Mouse (Mus musculus) liver, embryonic 16.5 days (tissue): Measurements from ENCODE around the gene Ctdsp2. TPM values are rescaled to one million over a fixed set of nuclear protein-coding genes. Genes with fewer than 3 reads are reported as not detected.

Experiments
- ATAC-seq: fragments of 200-750 bp; cut with Nextera tagmentation; 2 replicates; pipeline ENCODE4 v1.8.0; 2017; ENCODE audit warnings: low read depth, mild to moderate bottlenecking, moderate number of reproducible peaks, moderate library complexity
- H3K27ac ChIP-seq: fragments of 300-500 bp; sonication (generic); 2 replicates; pipeline ENCODE4 v1.5.1; 2014; ENCODE audit warnings: mild to moderate bottlenecking, low read length
- H3K27me3 ChIP-seq: fragments of 300-500 bp; sonication (generic); 2 replicates; pipeline ENCODE4 v1.6.1; 2014; ENCODE audit warnings: low read depth, low read length, mixed read lengths; ENCODE audit not compliant: control insufficient read depth, insufficient read depth
- H3K36me3 ChIP-seq: fragments of 300-500 bp; sonication (generic); 2 replicates; pipeline ENCODE4 v1.6.1; 2014; ENCODE audit warnings: mild to moderate bottlenecking; ENCODE audit not compliant: control insufficient read depth, insufficient read depth
- H3K4me1 ChIP-seq: fragments of 300-500 bp; sonication (generic); 2 replicates; pipeline ENCODE4 v1.6.1; 2014; ENCODE audit warnings: low read depth, low read length, mixed read lengths; ENCODE audit not compliant: control insufficient read depth
- H3K4me2 ChIP-seq: fragments of 300-500 bp; sonication (generic); 2 replicates; pipeline ENCODE4 v1.6.1; 2014; ENCODE audit warnings: low read depth, low read length, mixed read lengths
- H3K4me3 ChIP-seq: fragments of 300-500 bp; sonication (generic); 2 replicates; pipeline ENCODE4 v1.5.1; 2014; ENCODE audit warnings: low read depth, mild to moderate bottlenecking, low read length
- H3K9ac ChIP-seq: fragments of 300-500 bp; sonication (generic); 2 replicates; pipeline ENCODE4 v1.6.1; 2014; ENCODE audit warnings: low read depth, low read length
- H3K9me3 ChIP-seq: fragments of 300-500 bp; sonication (generic); replicated peaks from 2 replicates; pipeline ENCODE4 v1.6.1; 2016; ENCODE audit warnings: low read length; ENCODE audit not compliant: control insufficient read depth
- WGBS: fragments of 180-500 bp; shearing (Covaris S2); extraction: QIAGEN DNeasy Blood & Tissue Kit; methylation state at CpG from one replicate; pipeline ENCODE4 v1.1.7; 2014; ENCODE audit not compliant: insufficient replicate concordance; 5-methylcytosine and 5-hydroxymethylcytosine counted together
- polyA plus RNA-seq: library from polyadenylated mRNA; unstranded; fragments of >200 nt; fragmentation: Nextera tagmentation; extraction: Ambion mirVana; gene quantifications from 2 replicates; pipeline ENCODE4 v1.2.1, GENCODE M21; 2015

Gene Ctdsp2
- polyA plus RNA-seq, 1 experiment from 2014 or later, result 12.2 TPM

GRCm38 (mm10) chr10:126972988-126973387 lies 5.5 kb upstream of the Ctdsp2 start:
- H3K4me3 ChIP-seq, result no peak overlapping the region
- no peak overlapping the region for H3K9ac ChIP-seq
- H3K36me3 ChIP-seq, result no peaks in the 10 kb centered on the region
- no peaks in the 10 kb centered on the region for H3K9me3 ChIP-seq
- H3K4me1 ChIP-seq, result peaks cover 16% of the 10 kb centered on the region
- H3K27me3 ChIP-seq, result no peaks in the 10 kb centered on the region; the same call in 1 of the 2 replicates
- 43% methylated on average over 7 of the region's 7 CpGs for WGBS
- H3K27ac ChIP-seq, result no peak overlapping the region
- ATAC-seq, result no peak
- no peak overlapping the region for H3K4me2 ChIP-seq

GRCm38 (mm10) chr10:126975706-126976105 lies 2.8 kb upstream of the Ctdsp2 start:
- Histone ChIP-seq H3K36me3 (no peaks in the 10 kb centered on the region), H3K9ac (no peak overlapping the region), H3K27me3 (no peaks in the 10 kb centered on the region; the same call in 1 of the 2 replicates), H3K27ac (no peak overlapping the region), H3K4me1 (peaks cover 28% of the 10 kb centered on the region), H3K4me3 (no peak overlapping the region), H3K9me3 (no peaks in the 10 kb centered on the region), H3K4me2 (no peak overlapping the region)
- no peak for ATAC-seq
- 69% methylated on average over 6 of the region's 6 CpGs for WGBS

GRCm38 (mm10) chr10:126977076-126977475 lies 1.4 kb upstream of the Ctdsp2 start:
- H3K36me3 ChIP-seq, result no peaks in the 10 kb centered on the region
- H3K4me3 ChIP-seq, result no peak overlapping the region
- peaks cover 37% of the 10 kb centered on the region for H3K4me1 ChIP-seq
- no peak for ATAC-seq
- no peaks in the 10 kb centered on the region; the same call in 1 of the 2 replicates for H3K27me3 ChIP-seq
- no peaks in the 10 kb centered on the region for H3K9me3 ChIP-seq
- H3K4me2 ChIP-seq, result no peak overlapping the region
- H3K9ac ChIP-seq, result no peak overlapping the region
- 67% methylated on average over 4 of the region's 4 CpGs for WGBS
- no peak overlapping the region for H3K27ac ChIP-seq

GRCm38 (mm10) chr10:126979121-126979635 lies 661 bp downstream of the Ctdsp2 start:
- H3K36me3 ChIP-seq, result no peaks in the 10 kb centered on the region
- WGBS, result under 1% methylated on average over 52 of the region's 62 CpGs

GRCm38 (mm10) chr10:126979636-126980151 lies 1.2 kb downstream of the Ctdsp2 start:
- Histone ChIP-seq H3K9ac (peak overlapping the region; percentile 87), H3K4me2 (peak overlapping the region; percentile 91), H3K9me3 (no peaks in the 10 kb centered on the region), H3K27me3 (no peaks in the 10 kb centered on the region), H3K36me3 (no peaks in the 10 kb centered on the region), H3K4me3 (peak overlapping the region; percentile 85), H3K4me1 (peaks cover 57% of the 10 kb centered on the region), H3K27ac (peak overlapping the region; percentile 94)
- ATAC-seq, result no peak
- WGBS, result under 1% methylated on average over 52 of the region's 57 CpGs

More at GRCm38 (mm10) chr10:126979121-126979635, 661 bp downstream of the Ctdsp2 start:
- peak overlapping the region; percentile 85 for H3K4me3 ChIP-seq
- H3K27me3 ChIP-seq, result no peaks in the 10 kb centered on the region
- peak overlapping the region; percentile 87 for H3K9ac ChIP-seq
- H3K9me3 ChIP-seq, result no peaks in the 10 kb centered on the region
- peaks cover 52% of the 10 kb centered on the region for H3K4me1 ChIP-seq
- H3K27ac ChIP-seq, result peak overlapping the region; percentile 94
- peak; percentile 15 for ATAC-seq
- H3K4me2 ChIP-seq, result peak overlapping the region; percentile 91

- Histone ChIP-seq H3K27ac (peak overlapping the region; percentile 94; the same call in 1 of the 2 replicates), H3K4me3 (peak overlapping the region; percentile 85), H3K9me3 (no peaks in the 10 kb centered on the region), H3K27me3 (no peaks in the 10 kb centered on the region), H3K36me3 (no peaks in the 10 kb centered on the region), H3K9ac (peak overlapping the region; percentile 87), H3K4me1 (peaks cover 60% of the 10 kb centered on the region), H3K4me2 (peak overlapping the region; percentile 91)
- WGBS, result 12% methylated on average over 16 of the region's 16 CpGs
- ATAC-seq, result no peak
These were observed 1.9 kb downstream of the Ctdsp2 start for GRCm38 (mm10) chr10:126980221-126980932.

- H3K4me3 ChIP-seq, result peak overlapping the region; percentile 85
- peak overlapping the region; percentile 91 for H3K4me2 ChIP-seq
- ATAC-seq, result no peak
- no peaks in the 10 kb centered on the region for H3K27me3 ChIP-seq
- no peaks in the 10 kb centered on the region for H3K9me3 ChIP-seq
- peaks cover 61% of the 10 kb centered on the region for H3K4me1 ChIP-seq
- no peak overlapping the region for H3K27ac ChIP-seq
- 50% methylated on average over 11 of the region's 11 CpGs for WGBS
- no peak overlapping the region for H3K9ac ChIP-seq
- H3K36me3 ChIP-seq, result no peaks in the 10 kb centered on the region
These were observed 2.5 kb downstream of the Ctdsp2 start for GRCm38 (mm10) chr10:126980933-126981530.

- ATAC-seq, result no peak
- 53% methylated on average over 3 of the region's 3 CpGs for WGBS
These were observed 3.2 kb downstream of the Ctdsp2 start for GRCm38 (mm10) chr10:126981746-126982145.

More at GRCm38 (mm10) chr10:126981746-126982145, 3.2 kb downstream of the Ctdsp2 start:
- Histone ChIP-seq H3K4me2 (peak overlapping the region; percentile 10; the same call in 1 of the 2 replicates), H3K9ac (no peak overlapping the region), H3K4me1 (peaks cover 67% of the 10 kb centered on the region), H3K27me3 (no peaks in the 10 kb centered on the region), H3K9me3 (no peaks in the 10 kb centered on the region), H3K4me3 (no peak overlapping the region), H3K27ac (no peak overlapping the region), H3K36me3 (no peaks in the 10 kb centered on the region)
